Mouse (Mus musculus): ENCODE data around the gene Rp9.

GRCm38 (mm10) chr9:22429533-22430241, 39.9 kb downstream of the Rp9 start:
- TF ChIP-seq CTCF (IDR thresholded peaks at IDR 0.05; ENCODE audit: borderline replicate concordance, insufficient read depth, low read length) (no peak), POLR2A (IDR thresholded peaks at IDR 0.05; ENCODE audit: low read depth, low read length) (no peak)

Measured in embryonic fibroblast, embryonic 13.5 days (primary cell).